Mouse (Mus musculus) liver, embryonic 14.5 days (tissue): ENCODE measurements at regions not wholly inside any gene's neighbourhood (a gene's known extent, or its start where the extent isn't known, plus 50 kb on each side); places are given as distances from the start of the nearest gene placed in this dataset.

ENCODE experiments used
- ATAC-seq: fragments of 200-750 bp; cut with Nextera tagmentation; 2 replicates; pipeline ENCODE4 v1.8.0; 2017; ENCODE audit warnings: moderate number of reproducible peaks, mild to moderate bottlenecking, moderate library complexity; ENCODE audit not compliant: insufficient read depth
- DNase-seq, 3 experiments: peaks; one replicate each; pipeline ENCODE4 v3.0.0-alpha.2; 2012 to 2013; ENCODE audit warnings: low read depth in 3 of 3, low spot score in 3 of 3
- H3K27ac ChIP-seq: fragments of 300-500 bp; sonication (generic); 2 replicates; pipeline ENCODE4 v1.5.1; 2014; ENCODE audit warnings: moderate library complexity, mild to moderate bottlenecking, control low read depth, inconsistent platforms
- H3K27me3 ChIP-seq: fragments of 300-500 bp; sonication (generic); 2 replicates; pipeline ENCODE4 v1.6.1; 2014; ENCODE audit warnings: mild to moderate bottlenecking, low read length, moderate library complexity; ENCODE audit not compliant: control insufficient read depth, insufficient read depth
- H3K36me3 ChIP-seq: fragments of 300-500 bp; sonication (generic); replicated peaks from 2 replicates; pipeline ENCODE4 v1.6.1; 2014; ENCODE audit warnings: low read depth; ENCODE audit not compliant: control insufficient read depth, insufficient read depth
- H3K4me1 ChIP-seq, 2 experiments: fragments of 200-500 bp in 1 of 2; fragments of 300-500 bp in 1 of 2; sonication (generic) in 1 of 2; replicated peaks; 2 replicates each; pipeline ENCODE4 v1.6.1; 2012 to 2014; ENCODE audit warnings: antibody characterized with exemption in 1 of 2, inconsistent platforms in 1 of 2, low read length in 1 of 2; ENCODE audit not compliant: control insufficient read depth in 2 of 2, insufficient read depth in 2 of 2
- H3K4me2 ChIP-seq: fragments of 300-500 bp; sonication (generic); 2 replicates; pipeline ENCODE4 v1.6.1; 2014; ENCODE audit warnings: low read depth, mild to moderate bottlenecking, control low read depth, moderate library complexity
- H3K4me3 ChIP-seq, 2 experiments: fragments of 200-500 bp in 1 of 2; fragments of 300-500 bp in 1 of 2; sonication (generic) in 1 of 2; 2 replicates each; pipeline ENCODE4 v1.5.1; 2012 to 2014; ENCODE audit warnings: low read depth in 2 of 2, low read length in 2 of 2, mild to moderate bottlenecking in 2 of 2, control low read depth in 1 of 2, inconsistent platforms in 1 of 2, moderate library complexity in 1 of 2; ENCODE audit not compliant: insufficient read depth in 1 of 2
- H3K9ac ChIP-seq: fragments of 300-500 bp; sonication (generic); replicated peaks from 2 replicates; pipeline ENCODE4 v1.6.1; 2014; ENCODE audit warnings: mild to moderate bottlenecking, control low read depth, moderate library complexity
- H3K9me3 ChIP-seq: fragments of 300-500 bp; sonication (generic); 2 replicates; pipeline ENCODE4 v1.6.1; 2016; ENCODE audit warnings: low read length, mixed read lengths; ENCODE audit not compliant: control insufficient read depth
- CTCF ChIP-seq: IDR thresholded peaks from 2 replicates; pipeline ENCODE4 v1.5.1; 2016; ENCODE audit warnings: antibody characterized with exemption, low read depth, control low read depth
- EP300 ChIP-seq: IDR thresholded peaks from 2 replicates; pipeline ENCODE4 v1.6.1; 2016; ENCODE audit warnings: antibody characterized with exemption, low read depth
- WGBS: fragments of 180-500 bp; shearing (Covaris S2); extraction: QIAGEN DNeasy Blood & Tissue Kit; methylation state at CpG from one replicate; pipeline ENCODE4 v1.1.7; 2014; ENCODE audit not compliant: insufficient replicate concordance; 5-methylcytosine and 5-hydroxymethylcytosine counted together

GRCm38 (mm10) chr1:177678832-177679231 is 50.8 kb upstream of the 1700016C15Rik start:
- H3K4me1 ChIP-seq = no peaks in the 10 kb centered on the region
- ATAC-seq = no peak
- H3K27ac ChIP-seq = no peak overlapping the region
- H3K4me2 ChIP-seq = no peak overlapping the region
- H3K9me3 ChIP-seq = no peaks in the 10 kb centered on the region
- TF ChIP-seq CTCF (no peak), EP300 (no peak)
- no peaks in the 10 kb centered on the region for H3K27me3 ChIP-seq
- H3K36me3 ChIP-seq = no peaks in the 10 kb centered on the region
- no peak for DNase-seq
- no peak overlapping the region for H3K9ac ChIP-seq
- no peak overlapping the region for H3K4me3 ChIP-seq
- WGBS = 51% methylated on average over 4 of the region's 4 CpGs
